Mouse (Mus musculus): Measurements from ENCODE around the gene Krtap26-1. TPM values are rescaled to one million over a fixed set of nuclear protein-coding genes. Genes with fewer than 3 reads are reported as not detected.

Krtap26-1 gene
- polyA plus RNA-seq, 1 experiment = not detected

DNA sequence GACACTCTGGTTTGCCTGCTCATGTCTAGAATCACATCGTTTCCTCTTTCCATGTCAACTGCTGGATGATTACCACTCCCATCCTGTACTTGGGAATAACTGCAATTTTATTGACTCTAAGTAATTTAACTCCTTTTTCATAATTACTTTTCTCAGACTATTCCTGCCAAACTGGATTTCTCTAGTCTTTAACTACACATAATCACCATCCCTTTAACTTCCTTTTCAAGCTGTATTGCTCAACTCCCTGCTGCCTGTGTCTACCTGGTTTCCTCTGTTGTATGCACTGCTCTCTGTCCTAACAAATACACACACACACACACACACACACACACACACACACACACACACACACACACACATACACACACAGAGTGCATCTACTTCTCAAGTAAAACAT is 3.5 kb upstream of the Krtap26-1 start:
- DNase-seq = no peak
- H3K4me3 ChIP-seq (ENCODE audit: insufficient read depth, low read depth, low read length) = no peak overlapping the region
- no peak overlapping the region for H3K27ac ChIP-seq (ENCODE audit: insufficient read depth, low read depth, low read length)
- H3K27me3 ChIP-seq (replicated peaks; ENCODE audit: control insufficient read depth, insufficient read depth, low read length) = no peaks in the 10 kb centered on the region
- WGBS = 35% methylated on average over 1 of the region's 1 CpGs
- no peaks in the 10 kb centered on the region; the same call in 1 of the 2 replicates for H3K4me1 ChIP-seq (ENCODE audit: control insufficient read depth, insufficient read depth, low read length)
- no peaks in the 10 kb centered on the region for H3K36me3 ChIP-seq (ENCODE audit: control insufficient read depth, insufficient read depth, low read length)
- TF ChIP-seq POLR2A (IDR thresholded peaks at IDR 0.05; ENCODE audit: low read depth, low read length) (no peak), CTCF (conservative IDR thresholded peaks at IDR 0.05; ENCODE audit: insufficient read depth, insufficient read length, low read depth, low read length) (no peak)

DNA sequence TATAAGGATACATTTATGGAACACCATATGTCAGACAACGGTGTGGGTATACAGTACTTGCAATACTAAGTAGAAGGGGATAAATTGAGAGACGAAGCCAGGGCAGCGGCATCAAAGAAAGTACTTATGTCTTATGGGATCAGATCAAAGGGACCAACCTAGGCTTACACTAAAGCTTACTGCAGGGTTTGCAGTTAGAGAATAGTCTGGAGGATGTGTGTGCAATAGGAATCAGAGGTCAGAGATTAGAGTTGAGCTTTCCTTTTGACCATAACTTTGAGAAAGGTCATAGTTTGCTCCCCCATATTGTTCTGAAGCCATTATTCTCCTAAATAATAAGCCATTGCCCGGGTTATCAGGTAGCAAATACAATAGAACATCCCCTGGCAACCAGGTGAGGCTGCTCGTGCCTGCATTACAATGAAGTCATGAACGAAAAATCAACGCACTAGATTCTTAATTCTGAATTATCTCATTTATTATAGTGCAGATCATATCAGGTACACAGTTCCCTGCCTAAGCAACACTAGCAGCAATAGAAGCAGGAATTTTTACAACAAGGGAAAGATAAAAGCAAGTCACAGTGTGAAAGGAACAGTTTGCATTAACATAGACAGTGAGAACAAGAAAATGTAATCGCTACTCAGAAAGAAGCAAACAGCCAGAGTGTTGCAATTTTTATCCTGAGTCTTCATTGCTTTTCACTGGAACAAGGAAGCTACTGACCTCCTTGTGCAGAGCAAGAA is 1.1 kb downstream of the Krtap26-1 start:
- H3K27ac ChIP-seq (ENCODE audit: insufficient read depth, low read depth, low read length) = no peak overlapping the region
- H3K36me3 ChIP-seq (ENCODE audit: control insufficient read depth, insufficient read depth, low read length) = no peaks in the 10 kb centered on the region
- WGBS = 84% methylated on average over 8 of the region's 8 CpGs
- H3K4me1 ChIP-seq (ENCODE audit: control insufficient read depth, insufficient read depth, low read length) = no peaks in the 10 kb centered on the region
- no peaks in the 10 kb centered on the region for H3K27me3 ChIP-seq (replicated peaks; ENCODE audit: control insufficient read depth, insufficient read depth, low read length)
- no peak for DNase-seq
- H3K4me3 ChIP-seq (ENCODE audit: insufficient read depth, low read depth, low read length) = no peak overlapping the region
- TF ChIP-seq POLR2A (IDR thresholded peaks at IDR 0.05; ENCODE audit: low read depth, low read length) (no peak), CTCF (conservative IDR thresholded peaks at IDR 0.05; ENCODE audit: insufficient read depth, insufficient read length, low read depth, low read length) (no peak)

DNA sequence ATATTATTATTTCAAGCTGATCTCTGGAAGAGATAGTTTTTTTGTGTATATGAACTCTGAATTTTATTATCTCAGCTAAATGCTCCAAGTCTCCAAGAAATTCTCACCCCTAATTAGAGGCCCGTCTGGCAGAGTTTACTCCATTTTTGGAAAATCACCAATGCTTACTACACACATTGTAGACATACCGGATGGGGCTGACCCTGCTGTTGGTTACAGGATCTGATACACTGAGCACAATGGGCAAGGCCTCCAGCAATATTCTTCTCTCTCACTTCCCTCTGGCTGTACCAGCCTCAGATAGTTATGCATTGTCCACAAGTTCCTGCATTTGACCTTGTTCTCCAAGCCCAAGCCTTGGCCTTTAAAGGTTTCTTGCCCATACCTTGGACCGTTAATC is 7.5 kb downstream of the Krtap26-1 start:
- Histone ChIP-seq H3K27ac (ENCODE audit: insufficient read depth, low read depth, low read length) (no peak overlapping the region), H3K36me3 (ENCODE audit: control insufficient read depth, insufficient read depth, low read length) (no peaks in the 10 kb centered on the region), H3K4me1 (ENCODE audit: control insufficient read depth, insufficient read depth, low read length) (peaks cover 2% of the 10 kb centered on the region; the same call in 1 of the 2 replicates), H3K27me3 (replicated peaks; ENCODE audit: control insufficient read depth, insufficient read depth, low read length) (no peaks in the 10 kb centered on the region), H3K4me3 (ENCODE audit: insufficient read depth, low read depth, low read length) (no peak overlapping the region)
- WGBS = 71% methylated on average over 3 of the region's 3 CpGs
- no peak for TF ChIP-seq CTCF (conservative IDR thresholded peaks at IDR 0.05; ENCODE audit: insufficient read depth, insufficient read length, low read depth, low read length)
- no peak for TF ChIP-seq POLR2A (IDR thresholded peaks at IDR 0.05; ENCODE audit: low read depth, low read length)
- no peak for DNase-seq

DNA sequence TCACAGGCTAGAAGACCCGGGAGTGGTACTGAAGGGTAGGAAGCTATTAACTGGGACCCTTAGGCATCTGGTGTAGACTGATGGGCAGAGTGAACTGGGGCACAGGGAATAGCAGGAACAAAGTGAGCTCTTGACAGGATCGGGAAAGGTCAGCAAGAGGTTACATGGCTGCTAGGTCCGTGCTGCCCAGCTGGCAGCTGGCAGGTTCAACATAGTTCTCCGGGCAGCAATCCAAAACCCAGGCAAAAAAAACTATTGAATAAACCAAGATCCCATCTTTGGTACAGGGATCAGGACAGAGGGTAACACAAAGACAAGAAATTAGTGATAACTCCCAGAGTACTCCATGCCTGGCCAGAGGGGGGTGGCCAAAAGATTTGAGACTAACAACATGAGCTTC is 12.5 kb downstream of the Krtap26-1 start:
- no peak for TF ChIP-seq POLR2A (IDR thresholded peaks at IDR 0.05; ENCODE audit: low read depth, low read length)
- TF ChIP-seq CTCF (conservative IDR thresholded peaks at IDR 0.05; ENCODE audit: insufficient read depth, insufficient read length, low read depth, low read length) = no peak
- peak; percentile 83 for DNase-seq
- WGBS = 17% methylated on average over 4 of the region's 4 CpGs
- H3K27ac ChIP-seq (ENCODE audit: insufficient read depth, low read depth, low read length) = no peak overlapping the region
- H3K36me3 ChIP-seq (ENCODE audit: control insufficient read depth, insufficient read depth, low read length) = no peaks in the 10 kb centered on the region
- peaks cover 2% of the 10 kb centered on the region for H3K4me1 ChIP-seq (ENCODE audit: control insufficient read depth, insufficient read depth, low read length)
- H3K4me3 ChIP-seq (ENCODE audit: insufficient read depth, low read depth, low read length) = no peak overlapping the region
- H3K27me3 ChIP-seq (replicated peaks; ENCODE audit: control insufficient read depth, insufficient read depth, low read length) = no peaks in the 10 kb centered on the region

DNA sequence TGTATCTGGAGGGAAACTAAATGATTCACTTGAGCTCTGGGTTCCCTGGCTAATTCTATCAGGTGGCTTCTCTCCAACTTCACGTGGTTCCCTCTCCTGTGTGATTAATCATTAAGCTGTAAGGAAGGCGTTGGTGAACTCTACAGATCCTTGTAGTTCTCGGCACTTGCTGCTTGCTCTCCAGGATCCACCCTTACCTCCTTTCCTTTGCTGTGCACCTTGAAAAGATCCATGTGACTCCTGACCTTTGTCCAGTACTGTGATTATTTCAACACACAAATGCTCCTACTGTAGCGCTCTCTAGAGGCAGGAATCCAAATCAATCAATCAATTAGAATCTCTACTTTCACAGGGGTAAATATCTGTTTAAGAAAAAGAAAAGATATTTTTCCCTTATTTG is 16.1 kb downstream of the Krtap26-1 start:
- no peak overlapping the region for H3K4me3 ChIP-seq (ENCODE audit: insufficient read depth, low read depth, low read length)
- peaks cover 2% of the 10 kb centered on the region for H3K4me1 ChIP-seq (ENCODE audit: control insufficient read depth, insufficient read depth, low read length)
- TF ChIP-seq CTCF (conservative IDR thresholded peaks at IDR 0.05; ENCODE audit: insufficient read depth, insufficient read length, low read depth, low read length) (0 out of 2 replicates have a peak, but pooled peaks have one; percentile 14), POLR2A (IDR thresholded peaks at IDR 0.05; ENCODE audit: low read depth, low read length) (no peak)
- H3K27ac ChIP-seq (ENCODE audit: insufficient read depth, low read depth, low read length) = no peak overlapping the region
- H3K36me3 ChIP-seq (ENCODE audit: control insufficient read depth, insufficient read depth, low read length) = no peaks in the 10 kb centered on the region
- 21% methylated on average over 4 of the region's 4 CpGs for WGBS
- DNase-seq = peak; percentile 93
- H3K27me3 ChIP-seq (replicated peaks; ENCODE audit: control insufficient read depth, insufficient read depth, low read length) = no peaks in the 10 kb centered on the region

DNA sequence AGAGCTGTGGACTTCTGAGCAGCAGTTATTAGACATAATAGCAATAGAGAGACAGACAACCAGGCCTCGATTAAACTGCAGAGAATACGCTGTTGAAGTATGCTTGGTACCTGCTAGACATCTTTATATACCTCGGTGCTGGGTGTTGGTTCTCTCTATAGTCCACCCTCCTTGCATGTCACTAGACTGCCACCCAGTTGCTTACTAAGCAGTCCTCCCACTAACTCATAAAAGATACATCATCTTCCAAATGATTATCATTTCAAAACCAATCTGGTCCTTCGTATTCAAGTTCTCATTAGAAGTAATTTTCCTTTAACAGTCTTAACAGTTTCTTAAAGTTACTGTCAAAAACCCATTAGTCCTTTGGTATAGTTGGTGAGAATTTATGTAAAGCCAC is 20.0 kb downstream of the Krtap26-1 start, which contains the start of gene 2310079G19Rik:
Gene 2310079G19Rik (minus strand): TSS at position 101 of the 400 bp plus-strand sequence.
- TF ChIP-seq POLR2A (IDR thresholded peaks at IDR 0.05; ENCODE audit: low read depth, low read length) (no peak), CTCF (conservative IDR thresholded peaks at IDR 0.05; ENCODE audit: insufficient read depth, insufficient read length, low read depth, low read length) (no peak)
- Histone ChIP-seq H3K27me3 (replicated peaks; ENCODE audit: control insufficient read depth, insufficient read depth, low read length) (no peaks in the 10 kb centered on the region), H3K36me3 (ENCODE audit: control insufficient read depth, insufficient read depth, low read length) (no peaks in the 10 kb centered on the region), H3K27ac (ENCODE audit: insufficient read depth, low read depth, low read length) (no peak within 1 kb of the TSS), H3K4me3 (ENCODE audit: insufficient read depth, low read depth, low read length) (no peak within 1 kb of the TSS), H3K4me1 (ENCODE audit: control insufficient read depth, insufficient read depth, low read length) (no peaks in the 10 kb centered on the region; the same call in 1 of the 2 replicates)
- 96% methylated on average over 4 of the region's 4 CpGs for WGBS
- DNase-seq = no peak

DNA sequence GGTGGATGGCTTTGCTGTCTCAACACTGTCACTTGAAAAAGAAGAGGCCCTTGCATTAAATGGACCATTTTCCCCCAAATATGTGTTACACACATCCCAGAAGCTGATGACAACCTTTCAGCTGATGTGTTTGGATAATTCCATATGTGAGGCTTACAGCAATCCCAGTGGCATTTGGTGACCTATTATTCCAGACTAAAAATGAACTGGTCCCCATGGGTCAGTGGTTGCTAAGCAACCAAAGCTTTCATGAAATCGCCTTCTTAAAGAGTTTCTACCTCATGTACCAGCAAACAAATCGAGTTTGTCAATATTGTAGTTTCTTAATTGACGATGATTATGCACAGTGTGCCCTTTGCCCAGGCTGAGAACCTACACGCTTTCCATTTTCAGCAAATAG is 34.9 kb downstream of the Krtap26-1 start:
- no peak for DNase-seq
- Histone ChIP-seq H3K36me3 (ENCODE audit: control insufficient read depth, insufficient read depth, low read length) (no peaks in the 10 kb centered on the region), H3K27ac (ENCODE audit: insufficient read depth, low read depth, low read length) (no peak overlapping the region), H3K4me1 (ENCODE audit: control insufficient read depth, insufficient read depth, low read length) (no peaks in the 10 kb centered on the region), H3K27me3 (replicated peaks; ENCODE audit: control insufficient read depth, insufficient read depth, low read length) (no peaks in the 10 kb centered on the region), H3K4me3 (ENCODE audit: insufficient read depth, low read depth, low read length) (no peak overlapping the region)
- TF ChIP-seq POLR2A (IDR thresholded peaks at IDR 0.05; ENCODE audit: low read depth, low read length) = no peak
- no peak for TF ChIP-seq CTCF (conservative IDR thresholded peaks at IDR 0.05; ENCODE audit: insufficient read depth, insufficient read length, low read depth, low read length)
- WGBS = 90% methylated on average over 4 of the region's 4 CpGs

Data from kidney, adult 2 months (tissue).